Comparison of ENCODE assay signal across 16 mouse cellular contexts in the genomic region with DNA sequence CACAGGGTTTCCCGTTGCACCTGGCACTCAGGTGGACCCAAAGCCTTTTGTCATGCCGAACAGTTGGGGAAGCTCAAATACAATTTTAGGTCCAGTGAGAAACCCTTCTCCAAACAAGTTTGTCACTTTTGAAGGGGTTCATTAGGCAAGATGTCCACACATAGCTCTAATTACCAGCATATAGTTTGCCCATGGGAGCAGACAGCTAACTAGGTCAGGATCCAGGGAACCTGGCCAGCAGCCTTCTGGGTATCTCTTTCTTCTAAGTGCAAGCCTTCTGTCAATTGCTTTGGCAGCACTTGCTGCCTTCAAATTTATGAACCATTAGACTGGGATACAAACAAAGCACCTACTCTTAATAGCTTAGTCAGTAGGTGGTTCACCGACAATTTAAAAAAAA.
DNase-seq lines count a peak whose midpoint lies in the region; ATAC-seq and TF ChIP-seq lines count a peak whose summit lies in the region.
"Had no signal": no experiment of that assay in that cellular context is flagged by ENCODE, and none has a peak within 500 bp of the region (broad histone marks: within the 10 kb centered on the region; RNA-seq: fewer than 3 reads in every experiment).

No protein-coding gene starts in this region.

- H3K9ac ChIP-seq in neural tube, embryonic 15.5 days (replicated peaks) = no peak overlapping the region
- H3K9ac ChIP-seq in kidney, embryonic 14.5 days (ENCODE audit: low read depth, low read length) = no peak overlapping the region
- H3K9ac ChIP-seq: hindbrain, embryonic 12.5 days; liver, embryonic 15.5 days; midbrain, embryonic 13.5 days; neural tube, embryonic 12.5 days; stomach, embryonic 15.5 days had no signal

- H3K4me2 ChIP-seq in neural tube, embryonic 15.5 days = no peak overlapping the region
- H3K4me2 ChIP-seq in kidney, embryonic 14.5 days (replicated peaks; ENCODE audit: low read depth, low read length) = no peak overlapping the region
- H3K4me2 ChIP-seq: hindbrain, embryonic 12.5 days; liver, embryonic 15.5 days; midbrain, embryonic 13.5 days; neural tube, embryonic 12.5 days; stomach, embryonic 15.5 days had no signal

- peak; percentile 22 to 29 for DNase-seq in heart, postnatal 10 days
- DNase-seq in heart, adult 9 months (ENCODE audit: low spot score in 2 of 2) = no peak
- DNase-seq in retina, postnatal 1 day = peak; percentile 48
- no peak for DNase-seq in retina, embryonic 14.5 days (ENCODE audit: low spot score)
- peak; percentile 88 to 95 for DNase-seq in cerebellum, adult 2 months
- DNase-seq: gastrocnemius, postnatal 25 days; kidney, adult 8-10 months; lung, postnatal 4 days; thymus, postnatal 36 days had no signal

- ATAC-seq in neural tube, embryonic 15.5 days (ENCODE audit: low FRiP score) = no peak
- no peak for ATAC-seq in kidney, embryonic 14.5 days (ENCODE audit: low FRiP score, low TSS enrichment)
- ATAC-seq: midbrain, embryonic 13.5 days had no signal

- TF ChIP-seq POLR2A in cerebellum, adult 2 months (IDR thresholded peaks at IDR 0.05; ENCODE audit: borderline replicate concordance, insufficient read depth, low read length) = no peak

- no peak for TF ChIP-seq CTCF in cerebellum, adult 2 months (IDR thresholded peaks at IDR 0.05; ENCODE audit: borderline replicate concordance, insufficient read depth, low read depth, low read length)

- no peaks in the 10 kb centered on the region for H3K9me3 ChIP-seq in neural tube, embryonic 15.5 days (replicated peaks)
- no peaks in the 10 kb centered on the region for H3K9me3 ChIP-seq in kidney, embryonic 14.5 days (ENCODE audit: control insufficient read depth, low read length)
- H3K9me3 ChIP-seq: hindbrain, embryonic 12.5 days; liver, embryonic 15.5 days; midbrain, embryonic 13.5 days; neural tube, embryonic 12.5 days; stomach, embryonic 15.5 days had no signal

- no peaks in the 10 kb centered on the region for H3K27me3 ChIP-seq in cerebellum, adult 2 months (ENCODE audit: control insufficient read depth, insufficient read depth, low read length)
- H3K27me3 ChIP-seq in neural tube, embryonic 15.5 days (replicated peaks) = no peaks in the 10 kb centered on the region
- no peaks in the 10 kb centered on the region for H3K27me3 ChIP-seq in kidney, embryonic 14.5 days (ENCODE audit: control insufficient read depth, insufficient read depth, low read length)
- H3K27me3 ChIP-seq: hindbrain, embryonic 12.5 days; liver, embryonic 15.5 days; midbrain, embryonic 13.5 days; neural tube, embryonic 12.5 days; stomach, embryonic 15.5 days had no signal

- no peaks in the 10 kb centered on the region for H3K36me3 ChIP-seq in neural tube, embryonic 15.5 days
- H3K36me3 ChIP-seq in kidney, embryonic 14.5 days (ENCODE audit: control insufficient read depth, insufficient read depth, low read length) = no peaks in the 10 kb centered on the region
- H3K36me3 ChIP-seq: hindbrain, embryonic 12.5 days; liver, embryonic 15.5 days; midbrain, embryonic 13.5 days; neural tube, embryonic 12.5 days; stomach, embryonic 15.5 days had no signal

- peaks cover 32% of the 10 kb centered on the region for H3K4me1 ChIP-seq in cerebellum, adult 2 months (ENCODE audit: control insufficient read depth, insufficient read depth, low read length)
- H3K4me1 ChIP-seq in neural tube, embryonic 15.5 days = peaks cover 23% of the 10 kb centered on the region
- no peaks in the 10 kb centered on the region for H3K4me1 ChIP-seq in kidney, embryonic 14.5 days (ENCODE audit: control insufficient read depth, insufficient read depth, low read length)
- H3K4me1 ChIP-seq: liver, embryonic 15.5 days; stomach, embryonic 15.5 days had no signal

- intact Hi-C loops in heart, postnatal 10 days (cut with DNase I) = no loop called here

- 7% methylated on average over 3 of the region's 3 CpGs for WGBS in cerebellum, adult 2 months
- 51% methylated on average over 3 of the region's 3 CpGs for WGBS in neural tube, embryonic 15.5 days
- 60% methylated on average over 3 of the region's 3 CpGs for WGBS in kidney, embryonic 14.5 days

- H3K27ac ChIP-seq in cerebellum, adult 2 months (ENCODE audit: insufficient read depth, low read length) = peak overlapping the region; percentile 75
- H3K27ac ChIP-seq in neural tube, embryonic 15.5 days (replicated peaks) = 0 out of 2 replicates have a peak overlapping the region, but pooled peaks have one; percentile 15
- H3K27ac ChIP-seq in kidney, embryonic 14.5 days (ENCODE audit: low read depth, low read length) = no peak overlapping the region
- H3K27ac ChIP-seq: hindbrain, embryonic 12.5 days; liver, embryonic 15.5 days; midbrain, embryonic 13.5 days; neural tube, embryonic 12.5 days; stomach, embryonic 15.5 days had no signal

- H3K4me3 ChIP-seq in cerebellum, adult 2 months (replicated peaks; ENCODE audit: insufficient read depth, low read depth, low read length) = no peak overlapping the region
- H3K4me3 ChIP-seq in neural tube, embryonic 15.5 days (replicated peaks) = no peak overlapping the region
- H3K4me3 ChIP-seq in kidney, embryonic 14.5 days (ENCODE audit: low read length) = no peak overlapping the region
- H3K4me3 ChIP-seq: hindbrain, embryonic 12.5 days; liver, embryonic 15.5 days; midbrain, embryonic 13.5 days; neural tube, embryonic 12.5 days; stomach, embryonic 15.5 days had no signal

Comparison
In these comparisons a context has a peak if more than half of its experiments do, and no peak if none do; other contexts are left out.
1. DNase-seq: peak in heart, postnatal 10 days (2 of 2), retina, postnatal 1 day (single experiment) and cerebellum, adult 2 months (2 of 2); none in heart, adult 9 months (0 of 2) and retina, embryonic 14.5 days (single experiment).